ENCODE assay signal across 8 mouse cellular contexts in genomic region chr5:100428031-100428733, GRCm38 (mm10). TPM values are rescaled to one million over a fixed set of nuclear protein-coding genes. Genes with fewer than 3 reads are reported as not detected.
DNase-seq lines count a peak whose midpoint lies in the region; ATAC-seq lines count a peak whose summit lies in the region.

No protein-coding gene starts in this region.

- H3K36me3 ChIP-seq in hindbrain, embryonic 14.5 days (replicated peaks; ENCODE audit: control insufficient read depth, insufficient read depth) = peaks cover 48% of the 10 kb centered on the region
- H3K36me3 ChIP-seq in midbrain, embryonic 15.5 days (replicated peaks) = peaks cover 8% of the 10 kb centered on the region; the same call in 1 of the 2 replicates

- ATAC-seq in hindbrain, embryonic 14.5 days (ENCODE audit: low FRiP score) = no peak
- no peak for ATAC-seq in midbrain, embryonic 15.5 days (replicated peaks)

- 0 out of 2 replicates have a peak, but pooled peaks cover 5% of the 10 kb centered on the region for H3K4me1 ChIP-seq in brown adipose tissue, adult 24 weeks (ENCODE audit: control insufficient read depth, insufficient read depth, insufficient read length, low read length)
- H3K4me1 ChIP-seq in hindbrain, embryonic 14.5 days (replicated peaks; ENCODE audit: control insufficient read depth, insufficient read depth, low read length) = peaks cover 46% of the 10 kb centered on the region
- peaks cover 57% of the 10 kb centered on the region for H3K4me1 ChIP-seq in midbrain, embryonic 15.5 days

- H3K4me3 ChIP-seq in brown adipose tissue, adult 24 weeks (ENCODE audit: insufficient read depth, low read depth, low read length) = peak overlapping the region; percentile 30; the same call in 1 of the 2 replicates
- H3K4me3 ChIP-seq in hindbrain, embryonic 14.5 days (replicated peaks; ENCODE audit: low read length) = peak overlapping the region; percentile 90
- peak overlapping the region; percentile 68 for H3K4me3 ChIP-seq in midbrain, embryonic 15.5 days

- H3K27ac ChIP-seq in brown adipose tissue, adult 24 weeks (replicated peaks; ENCODE audit: low read depth, low read length) = no peak overlapping the region
- H3K27ac ChIP-seq in hindbrain, embryonic 14.5 days = peak overlapping the region; percentile 95; the same call in 1 of the 2 replicates
- H3K27ac ChIP-seq in midbrain, embryonic 15.5 days = no peak overlapping the region

- peak; percentile 34 for DNase-seq in layer of hippocampus, adult 9-11 months
- no peak for DNase-seq in layer of hippocampus, postnatal 10 days (ENCODE audit: low spot score in 2 of 2)
- DNase-seq in hindbrain, embryonic 14.5 days (ENCODE audit: low spot score) = no peak
- DNase-seq in right cerebral cortex, adult 2 months (ENCODE audit: low spot score in 2 of 2) = no peak
- DNase-seq in spleen, adult 18-20 months = no peak
- no peak for DNase-seq in left cerebral cortex, adult 8-10 months (ENCODE audit: low spot score in 2 of 2)

- peak overlapping the region; percentile 98 for H3K9ac ChIP-seq in hindbrain, embryonic 14.5 days
- H3K9ac ChIP-seq in midbrain, embryonic 15.5 days = peak overlapping the region; percentile 92

- 18% methylated on average over 5 of the region's 5 CpGs for WGBS in hindbrain, embryonic 14.5 days
- WGBS in midbrain, embryonic 15.5 days = 5% methylated on average over 5 of the region's 5 CpGs

- peak overlapping the region; percentile 81 for H3K4me2 ChIP-seq in hindbrain, embryonic 14.5 days (replicated peaks)
- peak overlapping the region; percentile 76 for H3K4me2 ChIP-seq in midbrain, embryonic 15.5 days

- no peaks in the 10 kb centered on the region for H3K27me3 ChIP-seq in hindbrain, embryonic 14.5 days (ENCODE audit: control insufficient read depth, insufficient read depth, low read length)
- H3K27me3 ChIP-seq in midbrain, embryonic 15.5 days (replicated peaks) = no peaks in the 10 kb centered on the region

- no peaks in the 10 kb centered on the region for H3K9me3 ChIP-seq in hindbrain, embryonic 14.5 days (ENCODE audit: control insufficient read depth, low read length)
- no peaks in the 10 kb centered on the region for H3K9me3 ChIP-seq in midbrain, embryonic 15.5 days

RNA-seq across cellular contexts. Expression of gene Sec31a, which starts 12.1 kb away (rescaled TPM):
- total RNA-seq in layer of hippocampus, postnatal 10 days (2021) = 100 to 1,000 TPM in 1 of 2 experiments, 10 to 100 TPM in 1; 90.3 to 103 TPM
- polyA plus RNA-seq in brown adipose tissue, adult 24 weeks (2012; ENCODE audit: insufficient read depth, insufficient read length, missing spikeins) = 85.1 and 89.8 TPM in 2 replicates
- 84.8 and 91.0 TPM in 2 replicates for polyA plus RNA-seq in hindbrain, embryonic 14.5 days (2014; fragmentation: Nextera tagmentation; extraction: Ambion mirVana)
- 101 and 102 TPM in 2 replicates for polyA plus RNA-seq in midbrain, embryonic 15.5 days (2015; fragmentation: Nextera tagmentation; extraction: Ambion mirVana)
- 100 to 1,000 TPM; 107 to 120 (median 115) TPM for total RNA-seq in left cerebral cortex, adult 8-10 months (2022)

Comparison
In these comparisons a context has a peak if more than half of its experiments do, and no peak if none do; other contexts are left out.
1. H3K4me3 ChIP-seq: peak in every context shown above with its lines; median percentile 90 in hindbrain, embryonic 14.5 days; 68 in midbrain, embryonic 15.5 days; 30 in brown adipose tissue, adult 24 weeks.